Mouse (Mus musculus): ENCODE data around the gene Cbs. TPM values are rescaled to one million over a fixed set of nuclear protein-coding genes. Genes with fewer than 3 reads are reported as not detected.

Cbs gene
- total RNA-seq, 2 experiments from 2014 or later, result 0.35 to 0.44 TPM

GRCm38 (mm10) chr17:31606424-31606823, 30.6 kb downstream of the Cbs start:
- intact Hi-C loops (cut with DNase I; ENCODE audit: low total_unique reads), result no loop called here
- no peak for DNase-seq

- no peak for DNase-seq
- intact Hi-C loops (cut with DNase I; ENCODE audit: low total_unique reads), result no loop called here
Observed at GRCm38 (mm10) chr17:31598593-31598992, 38.4 kb downstream of the Cbs start.

GRCm38 (mm10) chr17:31597957-31598356, 39.1 kb downstream of the Cbs start:
- no peak for DNase-seq
- intact Hi-C loops (cut with DNase I; ENCODE audit: low total_unique reads), result no loop called here

GRCm38 (mm10) chr17:31595077-31595476, 42.0 kb downstream of the Cbs start:
- intact Hi-C loops (cut with DNase I; ENCODE audit: low total_unique reads), result no loop called here
- no peak for DNase-seq

GRCm38 (mm10) chr17:31594590-31594989, 42.4 kb downstream of the Cbs start:
- no peak for DNase-seq
- intact Hi-C loops (cut with DNase I; ENCODE audit: low total_unique reads), result no loop called here

- intact Hi-C loops (cut with DNase I; ENCODE audit: low total_unique reads), result no loop called here
Observed at GRCm38 (mm10) chr17:31590846-31591245, 46.2 kb downstream of the Cbs start.

GRCm38 (mm10) chr17:31588726-31589125, 48.3 kb downstream of the Cbs start:
- no peak for DNase-seq
- intact Hi-C loops (cut with DNase I; ENCODE audit: low total_unique reads), result no loop called here

More at GRCm38 (mm10) chr17:31590846-31591245, 46.2 kb downstream of the Cbs start:
- no peak for DNase-seq

- no peak for DNase-seq
- intact Hi-C loops (cut with DNase I; ENCODE audit: low total_unique reads), result no loop called here
Observed at GRCm38 (mm10) chr17:31588115-31588514, 48.9 kb downstream of the Cbs start.

GRCm38 (mm10) chr17:31583781-31584180, 53.3 kb downstream of the Cbs start:
- intact Hi-C loops (cut with DNase I; ENCODE audit: low total_unique reads), result no loop called here
- no peak for DNase-seq

GRCm38 (mm10) chr17:31583185-31583584, 53.9 kb downstream of the Cbs start:
- no peak for DNase-seq
- intact Hi-C loops (cut with DNase I; ENCODE audit: low total_unique reads), result no loop called here

GRCm38 (mm10) chr17:31580344-31580743, 56.7 kb downstream of the Cbs start:
- intact Hi-C loops (cut with DNase I; ENCODE audit: low total_unique reads), result no loop called here

GRCm38 (mm10) chr17:31576394-31577175, 60.5 kb downstream of the Cbs start:
- intact Hi-C loops (cut with DNase I; ENCODE audit: low total_unique reads), result no loop called here
- DNase-seq, result no peak

More at GRCm38 (mm10) chr17:31580344-31580743, 56.7 kb downstream of the Cbs start:
- DNase-seq, result no peak

GRCm38 (mm10) chr17:31574662-31575061, 62.4 kb downstream of the Cbs start:
- DNase-seq, result no peak
- intact Hi-C loops (cut with DNase I; ENCODE audit: low total_unique reads), result no loop called here

- intact Hi-C loops (cut with DNase I; ENCODE audit: low total_unique reads), result no loop called here
- DNase-seq, result no peak
Observed at GRCm38 (mm10) chr17:31571689-31572088, 65.3 kb downstream of the Cbs start.

GRCm38 (mm10) chr17:31570321-31570925, 66.6 kb downstream of the Cbs start:
- peak; percentile 41 for DNase-seq
- intact Hi-C loops (cut with DNase I; ENCODE audit: low total_unique reads), result no loop called here

GRCm38 (mm10) chr17:31569756-31570155, 67.3 kb downstream of the Cbs start:
- DNase-seq, result no peak
- intact Hi-C loops (cut with DNase I; ENCODE audit: low total_unique reads), result loop anchor here (10.0 kb wide), 1 partner anchor 85 kb away; the partner anchor contains the start of gene U2af1

- intact Hi-C loops (cut with DNase I; ENCODE audit: low total_unique reads), result loop anchor here (10.0 kb wide), 1 partner anchor 89 kb away; the partner anchor contains the start of gene U2af1
- DNase-seq, result no peak
Observed at GRCm38 (mm10) chr17:31566276-31566675, 70.8 kb downstream of the Cbs start.

- intact Hi-C loops (cut with DNase I; ENCODE audit: low total_unique reads), result loop anchor here (10.0 kb wide), 1 partner anchor 89 kb away; the partner anchor contains the start of gene U2af1
- peak; percentile 69 for DNase-seq
Observed at GRCm38 (mm10) chr17:31565141-31566056, 71.6 kb downstream of the Cbs start.

- intact Hi-C loops (cut with DNase I; ENCODE audit: low total_unique reads), result loop anchor here (5.0 to 10.0 kb wide), 2 partner anchors 37 to 90 kb away; partner anchors contain the start of gene U2af1
- DNase-seq, result no peak
Observed at GRCm38 (mm10) chr17:31564858-31565140, 72.2 kb downstream of the Cbs start.
